Mouse (Mus musculus): Measurements from ENCODE around the gene Dmgdh. TPM values are rescaled to one million over a fixed set of nuclear protein-coding genes. Genes with fewer than 3 reads are reported as not detected.

The Dmgdh gene
- polyA plus RNA-seq, 1 experiment from 2014 or later, result not detected

GRCm38 (mm10) chr13:93756674-93757073 lies 82.4 kb downstream of the Dmgdh start:
- WGBS, result 89% methylated on average over 7 of the region's 7 CpGs
- ATAC-seq (ENCODE audit: insufficient number of reproducible peaks, low FRiP score, low TSS enrichment, low read depth), result no peak
- Histone ChIP-seq H3K36me3 (no peaks in the 10 kb centered on the region), H3K4me2 (replicated peaks) (no peak overlapping the region), H3K4me3 (replicated peaks) (no peak overlapping the region), H3K9ac (no peak overlapping the region), H3K9me3 (replicated peaks) (no peaks in the 10 kb centered on the region), H3K27me3 (no peaks in the 10 kb centered on the region), H3K4me1 (no peaks in the 10 kb centered on the region), H3K27ac (replicated peaks) (no peak overlapping the region)

- H3K27ac ChIP-seq (replicated peaks), result no peak overlapping the region
- no peak overlapping the region for H3K4me2 ChIP-seq (replicated peaks)
- WGBS, result 78% methylated on average over 6 of the region's 6 CpGs
- no peak overlapping the region for H3K9ac ChIP-seq
- no peaks in the 10 kb centered on the region for H3K9me3 ChIP-seq (replicated peaks)
- H3K4me1 ChIP-seq, result no peaks in the 10 kb centered on the region
- H3K4me3 ChIP-seq (replicated peaks), result no peak overlapping the region
- ATAC-seq (ENCODE audit: insufficient number of reproducible peaks, low FRiP score, low TSS enrichment, low read depth), result no peak
- H3K36me3 ChIP-seq, result no peaks in the 10 kb centered on the region
- no peaks in the 10 kb centered on the region for H3K27me3 ChIP-seq
Measured at GRCm38 (mm10) chr13:93757514-93757913, 83.3 kb downstream of the Dmgdh start.

- ATAC-seq (ENCODE audit: insufficient number of reproducible peaks, low FRiP score, low TSS enrichment, low read depth), result no peak
- Histone ChIP-seq H3K4me3 (replicated peaks) (no peak overlapping the region), H3K4me1 (no peaks in the 10 kb centered on the region), H3K27me3 (no peaks in the 10 kb centered on the region), H3K9me3 (replicated peaks) (no peaks in the 10 kb centered on the region), H3K4me2 (replicated peaks) (no peak overlapping the region), H3K36me3 (no peaks in the 10 kb centered on the region), H3K27ac (replicated peaks) (no peak overlapping the region), H3K9ac (no peak overlapping the region)
- 70% methylated on average over 14 of the region's 14 CpGs for WGBS
Measured at GRCm38 (mm10) chr13:93758149-93758898, 84.1 kb downstream of the Dmgdh start.

- WGBS, result 90% methylated on average over 8 of the region's 8 CpGs
Measured at GRCm38 (mm10) chr13:93761831-93762230, 87.6 kb downstream of the Dmgdh start.

GRCm38 (mm10) chr13:93762879-93763278 lies 88.6 kb downstream of the Dmgdh start:
- Histone ChIP-seq H3K4me1 (no peaks in the 10 kb centered on the region), H3K27ac (replicated peaks) (no peak overlapping the region), H3K4me2 (replicated peaks) (no peak overlapping the region), H3K4me3 (replicated peaks) (no peak overlapping the region), H3K9me3 (replicated peaks) (no peaks in the 10 kb centered on the region), H3K36me3 (no peaks in the 10 kb centered on the region), H3K9ac (no peak overlapping the region), H3K27me3 (no peaks in the 10 kb centered on the region)
- 64% methylated on average over 3 of the region's 3 CpGs for WGBS
- ATAC-seq (ENCODE audit: insufficient number of reproducible peaks, low FRiP score, low TSS enrichment, low read depth), result no peak

More at GRCm38 (mm10) chr13:93761831-93762230, 87.6 kb downstream of the Dmgdh start:
- Histone ChIP-seq H3K9me3 (replicated peaks) (no peaks in the 10 kb centered on the region), H3K4me1 (no peaks in the 10 kb centered on the region), H3K4me3 (replicated peaks) (no peak overlapping the region), H3K27me3 (no peaks in the 10 kb centered on the region), H3K9ac (no peak overlapping the region), H3K4me2 (replicated peaks) (no peak overlapping the region), H3K36me3 (no peaks in the 10 kb centered on the region), H3K27ac (replicated peaks) (no peak overlapping the region)
- no peak for ATAC-seq (ENCODE audit: insufficient number of reproducible peaks, low FRiP score, low TSS enrichment, low read depth)

GRCm38 (mm10) chr13:93764321-93764973 lies 90.2 kb downstream of the Dmgdh start:
- ATAC-seq (ENCODE audit: insufficient number of reproducible peaks, low FRiP score, low TSS enrichment, low read depth), result no peak
- H3K27ac ChIP-seq (replicated peaks), result no peak overlapping the region
- 86% methylated on average over 13 of the region's 13 CpGs for WGBS

GRCm38 (mm10) chr13:93771031-93771587 lies 96.9 kb downstream of the Dmgdh start:
- ATAC-seq (ENCODE audit: insufficient number of reproducible peaks, low FRiP score, low TSS enrichment, low read depth), result no peak
- H3K27ac ChIP-seq (replicated peaks), result peak overlapping the region; percentile 85
- H3K9ac ChIP-seq, result peak overlapping the region; percentile 65
- H3K9me3 ChIP-seq (replicated peaks), result no peaks in the 10 kb centered on the region
- no peaks in the 10 kb centered on the region for H3K36me3 ChIP-seq
- 31% methylated on average over 9 of the region's 9 CpGs for WGBS
- peaks cover 10% of the 10 kb centered on the region; the same call in 1 of the 2 replicates for H3K4me1 ChIP-seq
- H3K4me3 ChIP-seq (replicated peaks), result peak overlapping the region; percentile 81
- peak overlapping the region; percentile 95 for H3K4me2 ChIP-seq (replicated peaks)
- H3K27me3 ChIP-seq, result no peaks in the 10 kb centered on the region

More at GRCm38 (mm10) chr13:93764321-93764973, 90.2 kb downstream of the Dmgdh start:
- no peaks in the 10 kb centered on the region for H3K9me3 ChIP-seq (replicated peaks)
- H3K9ac ChIP-seq, result no peak overlapping the region
- H3K36me3 ChIP-seq, result no peaks in the 10 kb centered on the region
- H3K4me1 ChIP-seq, result no peaks in the 10 kb centered on the region
- H3K4me2 ChIP-seq (replicated peaks), result no peak overlapping the region
- H3K27me3 ChIP-seq, result no peaks in the 10 kb centered on the region
- no peak overlapping the region for H3K4me3 ChIP-seq (replicated peaks)

GRCm38 (mm10) chr13:93771588-93772278 lies 97.5 kb downstream of the Dmgdh start, which contains the start of gene Arsb:
Arsb (plus strand) TSS chr13:93771630.
- peak within 1 kb of the TSS; percentile 85 for H3K27ac ChIP-seq (replicated peaks)
- peak within 1 kb of the TSS; percentile 81 for H3K4me3 ChIP-seq (replicated peaks)
- ATAC-seq (ENCODE audit: insufficient number of reproducible peaks, low FRiP score, low TSS enrichment, low read depth), result peak; percentile 92
- H3K9ac ChIP-seq, result peak within 1 kb of the TSS; percentile 65
- H3K9me3 ChIP-seq (replicated peaks), result no peaks in the 10 kb centered on the region
- H3K36me3 ChIP-seq, result no peaks in the 10 kb centered on the region
- H3K4me2 ChIP-seq (replicated peaks), result peak within 1 kb of the TSS; percentile 95
- no peaks in the 10 kb centered on the region for H3K27me3 ChIP-seq
- under 1% methylated on average over 66 of the region's 66 CpGs for WGBS
- peaks cover 10% of the 10 kb centered on the region; the same call in 1 of the 2 replicates for H3K4me1 ChIP-seq

- Histone ChIP-seq H3K4me2 (replicated peaks) (peak overlapping the region; percentile 95), H3K9ac (peak overlapping the region; percentile 65), H3K9me3 (replicated peaks) (no peaks in the 10 kb centered on the region), H3K36me3 (no peaks in the 10 kb centered on the region), H3K27me3 (no peaks in the 10 kb centered on the region), H3K4me3 (replicated peaks) (peak overlapping the region; percentile 81), H3K4me1 (peaks cover 10% of the 10 kb centered on the region; the same call in 1 of the 2 replicates), H3K27ac (replicated peaks) (peak overlapping the region; percentile 85)
- 0 out of 2 replicates have a peak, but pooled peaks have one; percentile 6 for ATAC-seq (ENCODE audit: insufficient number of reproducible peaks, low FRiP score, low TSS enrichment, low read depth)
- 35% methylated on average over 8 of the region's 8 CpGs for WGBS
Measured at GRCm38 (mm10) chr13:93772279-93772636, 98.0 kb downstream of the Dmgdh start.

GRCm38 (mm10) chr13:93772861-93773260 lies 98.6 kb downstream of the Dmgdh start:
- Histone ChIP-seq H3K4me2 (replicated peaks) (peak overlapping the region; percentile 95), H3K36me3 (no peaks in the 10 kb centered on the region), H3K4me3 (replicated peaks) (peak overlapping the region; percentile 81; the same call in 1 of the 2 replicates), H3K4me1 (peaks cover 10% of the 10 kb centered on the region; the same call in 1 of the 2 replicates), H3K27ac (replicated peaks) (no peak overlapping the region), H3K9ac (no peak overlapping the region), H3K9me3 (replicated peaks) (no peaks in the 10 kb centered on the region), H3K27me3 (no peaks in the 10 kb centered on the region)
- no peak for ATAC-seq (ENCODE audit: insufficient number of reproducible peaks, low FRiP score, low TSS enrichment, low read depth)
- 76% methylated on average over 7 of the region's 7 CpGs for WGBS
